Mouse (Mus musculus) retina, postnatal 1 day (tissue): ENCODE measurements at regions not wholly inside any gene's neighbourhood (a gene's known extent, or its start where the extent isn't known, plus 50 kb on each side); places are given as distances from the start of the nearest gene placed in this dataset.

Experiments
- DNase-seq: peaks from one replicate; pipeline ENCODE4 v3.0.0-alpha.2; 2012

GRCm38 (mm10) chr5:106557733-106558132 is 51.2 kb upstream of the Gm17304 start:
- peak; percentile 39 for DNase-seq

- peak; percentile 56 for DNase-seq
These were observed 69.6 kb upstream of the Gm17304 start for GRCm38 (mm10) chr5:106539286-106539685.

DNA sequence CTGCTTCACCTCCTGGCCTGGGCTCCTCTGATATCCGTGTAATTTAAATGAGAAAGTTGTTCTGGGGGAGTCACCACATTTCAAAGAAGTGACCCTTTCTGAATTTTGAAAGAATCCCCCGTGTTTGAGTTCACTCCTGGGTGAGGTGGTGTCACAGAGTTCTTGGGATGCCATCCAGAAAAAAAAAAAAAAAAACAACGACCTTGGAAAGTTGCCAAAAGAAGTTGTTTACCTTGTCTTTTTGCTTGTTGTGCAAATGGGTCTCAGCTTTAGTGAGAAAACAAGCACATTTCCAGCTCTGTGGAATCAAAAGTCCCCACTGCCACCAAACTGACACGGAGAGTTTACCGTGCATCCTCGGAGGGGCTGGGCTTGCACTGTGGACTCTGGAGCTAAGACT is 71.7 kb upstream of the Gm17304 start:
- no peak for DNase-seq

- DNase-seq = no peak
These were observed 72.8 kb upstream of the Gm17304 start for GRCm38 (mm10) chr5:106536068-106536467.

DNA sequence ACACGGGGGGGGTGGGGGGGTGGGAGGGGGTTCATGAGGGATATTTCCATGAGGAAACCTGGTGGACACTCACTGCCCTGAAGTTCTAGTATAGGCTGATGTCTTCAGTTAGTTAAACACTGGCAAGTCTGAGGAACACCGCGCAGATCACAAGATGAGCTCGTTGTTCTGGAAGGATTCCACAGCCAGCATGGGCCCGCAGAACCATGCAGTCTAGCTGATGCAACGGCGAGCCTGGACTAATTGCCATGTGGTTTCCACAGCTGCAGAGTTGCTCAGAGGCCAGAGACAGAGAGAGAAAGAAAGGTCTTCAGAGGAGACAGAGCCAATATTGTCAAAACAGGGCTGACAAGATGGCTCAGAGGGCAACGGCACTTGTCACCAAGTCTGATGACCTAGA is 70.8 kb upstream of the Barhl2 start:
- DNase-seq = no peak

DNA sequence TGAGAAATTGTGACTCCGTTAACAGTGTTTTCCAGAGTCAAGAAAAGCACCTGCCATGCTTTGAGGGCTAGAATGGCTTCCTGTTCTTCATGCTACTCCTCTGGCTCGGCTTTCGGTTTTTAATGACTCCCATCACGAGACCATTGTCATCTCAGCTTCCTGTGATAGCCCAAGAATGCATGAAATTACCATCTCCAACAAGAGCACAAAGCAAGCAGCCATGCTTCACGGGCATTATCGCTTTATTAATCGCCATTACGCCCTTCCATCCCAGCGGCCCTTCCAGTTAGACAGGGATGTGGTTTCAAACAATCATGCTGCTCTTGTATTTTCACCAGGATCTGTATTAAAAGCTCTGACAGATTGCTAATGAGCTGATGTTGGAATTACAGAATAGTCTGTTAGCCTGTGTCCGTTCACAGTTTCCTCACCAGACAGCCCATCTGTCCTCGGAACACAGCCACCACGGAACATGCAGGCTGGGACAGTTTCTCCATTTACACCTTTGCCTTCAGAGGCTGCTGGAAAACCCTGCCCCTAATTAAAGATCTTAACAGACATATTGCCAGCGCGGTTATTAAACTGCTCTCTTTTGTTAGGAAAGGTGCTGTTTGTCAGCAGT is 69.5 kb upstream of the Barhl2 start:
- peak; percentile 69 for DNase-seq

- no peak for DNase-seq
These were observed 54.6 kb upstream of the Barhl2 start for GRCm38 (mm10) chr5:106512423-106513089.

DNA sequence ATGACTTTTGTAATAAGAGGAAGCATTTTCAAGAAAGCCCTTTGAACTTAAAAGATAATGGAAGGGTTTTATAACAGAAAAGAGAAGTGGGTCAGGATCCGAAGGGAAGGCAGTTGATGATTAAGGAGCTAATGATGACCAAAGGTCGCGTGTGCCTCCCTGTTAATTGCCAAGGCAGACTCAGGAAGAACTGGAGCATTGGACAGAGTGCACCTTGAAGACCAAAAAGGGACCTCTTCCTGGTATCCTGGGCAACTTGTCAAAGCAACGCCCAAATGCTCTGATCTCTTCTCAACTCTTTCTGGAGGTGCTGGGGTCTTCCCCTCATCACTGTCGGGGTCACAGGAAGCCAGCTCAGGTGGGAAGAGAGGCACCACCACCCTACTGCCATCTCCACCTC is 49.9 kb upstream of the Barhl2 start:
- DNase-seq = no peak
